Mouse (Mus musculus) A20 (cell line): ENCODE data around the gene Kansl1.

Experiments
- DNase-seq: peaks from one replicate; pipeline ENCODE4 v3.0.0-alpha.2; 2011; ENCODE audit warnings: low read depth, low spot score

Gene Kansl1

GRCm38 (mm10) chr11:104468751-104469268, at the start of gene Kansl1:
TSS of gene Kansl1 (minus strand) at chr11:104468861.
- peak; percentile 39 for DNase-seq

- DNase-seq: no peak
Observed at GRCm38 (mm10) chr11:104512436-104512835, 43.8 kb upstream of the Kansl1 start.

DNA sequence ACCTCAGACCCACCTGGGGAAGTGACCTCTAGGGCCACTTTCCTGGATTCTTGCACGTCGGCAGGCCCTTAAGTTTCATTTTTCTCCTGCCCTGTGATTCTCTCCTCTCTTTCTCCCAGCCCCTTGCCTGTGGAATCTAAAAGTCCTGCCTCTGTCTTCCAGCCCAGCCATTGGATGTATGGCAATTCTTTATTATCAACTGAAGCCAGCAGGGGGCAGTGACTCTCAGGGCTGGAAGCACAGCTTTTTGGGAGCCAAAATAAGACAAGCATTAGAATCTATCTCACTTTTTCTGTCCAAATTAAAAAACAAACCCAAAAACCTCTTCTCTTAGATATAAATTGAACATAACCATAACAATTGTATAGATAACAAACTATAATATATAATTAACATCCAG, 41.9 kb upstream of the Kansl1 start:
- DNase-seq: peak; percentile 40

DNA sequence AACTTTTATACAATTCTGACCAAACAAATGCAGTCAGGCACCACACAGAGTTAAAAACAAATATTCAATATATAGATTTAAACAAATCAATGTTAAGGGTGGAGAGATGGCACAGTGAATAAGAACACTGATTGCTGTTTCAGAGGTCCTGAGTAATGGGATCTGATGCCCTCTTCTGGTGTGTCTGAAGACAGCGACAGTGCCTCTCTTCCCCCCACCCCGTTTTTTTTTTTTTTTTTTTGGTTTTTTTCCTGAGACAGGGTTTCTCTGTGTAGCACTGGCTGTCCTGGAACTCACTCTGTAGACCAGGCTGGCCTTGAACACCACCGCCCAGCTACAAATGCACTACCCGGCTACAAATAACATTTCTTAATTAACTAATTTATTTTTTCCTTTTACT, 39.8 kb upstream of the Kansl1 start:
- no peak for DNase-seq

DNA sequence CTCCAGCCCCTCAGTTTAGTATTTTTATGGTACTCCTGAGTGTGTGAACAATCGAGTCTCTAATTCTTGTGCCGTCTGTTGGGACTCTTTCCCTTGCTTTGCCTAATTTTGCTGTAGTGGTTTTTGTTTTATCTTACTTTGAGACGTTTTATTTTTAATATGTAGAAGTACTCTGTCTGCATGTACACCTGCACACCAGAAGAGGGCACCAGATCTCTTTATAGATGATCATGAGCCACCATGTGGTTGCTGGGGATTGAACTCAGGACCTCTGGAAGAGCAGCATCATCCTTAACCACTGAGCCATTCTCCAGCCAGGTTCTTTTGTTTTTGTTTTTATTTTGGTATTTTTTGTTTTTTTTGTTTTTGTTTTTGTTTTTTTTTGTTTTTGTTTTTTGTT, 19.6 kb upstream of the Kansl1 start:
- peak; percentile 27 for DNase-seq

DNA sequence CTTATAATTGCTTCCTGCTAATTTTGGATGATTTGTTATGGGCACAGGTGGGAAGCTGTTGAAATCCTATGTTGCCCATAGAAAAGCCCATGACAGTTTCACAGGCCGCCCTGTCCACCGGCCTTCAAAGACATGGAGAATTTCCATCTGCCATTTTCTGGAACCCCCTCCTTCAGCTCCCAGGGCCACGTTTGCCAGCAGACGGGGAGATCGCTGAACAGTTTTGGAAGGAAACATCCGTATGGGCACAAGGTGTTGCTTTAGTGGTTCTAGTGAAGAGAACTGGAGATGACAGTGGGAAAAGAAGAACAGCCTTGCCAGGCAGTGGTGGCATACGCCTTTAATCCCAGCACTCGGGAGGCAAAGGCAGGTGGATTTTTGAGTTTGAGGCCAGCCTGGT, 13.3 kb upstream of the Kansl1 start:
- DNase-seq: no peak

GRCm38 (mm10) chr11:104479505-104479904, 10.8 kb upstream of the Kansl1 start:
- DNase-seq: no peak

GRCm38 (mm10) chr11:104469371-104469835, 742 bp upstream of the Kansl1 start:
- DNase-seq: peak; percentile 98

- DNase-seq: no peak
Observed at GRCm38 (mm10) chr11:104467698-104468097, 963 bp downstream of the Kansl1 start.

- DNase-seq: peak; percentile 74
Observed at GRCm38 (mm10) chr11:104461551-104461950, 7.1 kb downstream of the Kansl1 start.

GRCm38 (mm10) chr11:104459671-104460070, 9.0 kb downstream of the Kansl1 start:
- no peak for DNase-seq

- DNase-seq: peak; percentile 17
Observed at GRCm38 (mm10) chr11:104458507-104458906, 10.2 kb downstream of the Kansl1 start.

DNA sequence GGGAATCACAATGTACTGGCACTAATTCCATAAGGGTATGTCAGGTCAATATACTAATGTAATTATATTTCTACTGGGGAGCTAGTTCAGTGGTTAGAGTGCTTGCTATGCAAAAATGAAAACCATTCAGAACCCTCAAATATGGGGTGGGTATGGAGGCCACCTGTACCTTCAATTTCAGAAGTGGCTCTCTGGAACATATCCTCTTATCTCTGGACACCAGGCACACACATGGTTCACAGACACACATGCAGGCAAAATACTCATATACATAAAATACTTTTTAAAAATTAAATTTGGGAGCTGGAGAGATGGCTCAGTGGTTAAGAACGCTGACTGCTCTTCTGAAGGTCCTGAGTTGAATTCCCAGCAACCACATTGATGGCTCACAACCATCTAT, 16.0 kb downstream of the Kansl1 start:
- no peak for DNase-seq

DNA sequence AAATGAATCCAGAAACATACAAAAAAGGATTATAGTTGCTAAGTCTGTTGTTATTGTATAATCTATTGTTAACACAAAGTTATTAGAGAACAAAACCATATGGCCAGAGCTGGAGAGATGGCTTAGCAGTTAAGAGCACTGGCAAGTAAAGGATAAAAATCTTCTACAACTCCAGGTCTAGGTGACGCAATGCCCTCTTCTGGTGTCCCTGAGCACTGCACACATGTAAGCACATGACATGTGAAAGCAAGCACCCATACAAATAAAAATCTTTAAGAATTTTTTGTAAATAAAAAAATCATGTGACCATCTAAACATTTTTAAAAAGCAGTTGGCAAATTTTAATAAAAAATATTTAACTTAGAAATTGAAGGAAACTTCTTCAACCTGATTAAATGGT, 17.4 kb downstream of the Kansl1 start:
- peak; percentile 49 for DNase-seq

GRCm38 (mm10) chr11:104448499-104448898, 20.2 kb downstream of the Kansl1 start:
- peak; percentile 33 for DNase-seq

DNA sequence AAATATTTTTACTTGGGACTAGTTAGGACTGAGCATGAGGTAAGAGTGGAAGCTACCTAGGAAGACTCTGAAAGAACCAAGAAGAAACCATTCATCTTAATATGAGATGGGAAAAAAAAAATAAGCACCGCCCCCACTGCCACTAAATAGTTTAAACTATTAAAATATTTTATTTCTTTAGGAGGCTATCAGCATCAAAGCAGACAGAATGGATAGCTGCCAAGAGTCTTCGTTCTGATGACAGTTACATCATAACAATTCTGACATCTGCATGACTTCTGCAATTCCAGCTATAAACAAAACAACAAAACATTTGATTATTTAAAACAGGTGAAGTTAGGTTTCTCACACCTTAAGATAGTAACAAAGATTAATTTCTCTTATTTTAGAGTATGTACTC, 23.1 kb downstream of the Kansl1 start:
- DNase-seq: peak; percentile 19

- no peak for DNase-seq
Observed at GRCm38 (mm10) chr11:104445044-104445443, 23.6 kb downstream of the Kansl1 start.

DNA sequence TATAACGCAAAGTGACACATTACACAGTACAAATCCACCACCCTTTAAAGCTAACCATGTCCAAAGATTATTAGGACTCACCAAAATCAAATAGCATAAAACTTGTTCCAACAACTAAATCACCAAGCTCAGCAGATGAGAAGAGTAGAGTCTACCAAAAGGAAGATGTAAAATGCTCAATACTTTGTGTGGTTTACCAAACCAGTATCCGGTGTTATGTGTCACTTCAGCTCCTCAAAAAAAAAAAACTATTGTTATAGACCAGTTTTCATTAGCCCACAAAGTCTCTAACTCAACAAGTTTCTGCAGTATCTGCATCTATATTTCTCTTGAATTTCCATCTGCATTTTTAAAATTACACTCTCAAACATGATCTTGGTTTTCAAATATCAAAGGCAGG, 25.3 kb downstream of the Kansl1 start:
- no peak for DNase-seq

GRCm38 (mm10) chr11:104442333-104443136, 26.1 kb downstream of the Kansl1 start:
- peak; percentile 98 for DNase-seq

DNA sequence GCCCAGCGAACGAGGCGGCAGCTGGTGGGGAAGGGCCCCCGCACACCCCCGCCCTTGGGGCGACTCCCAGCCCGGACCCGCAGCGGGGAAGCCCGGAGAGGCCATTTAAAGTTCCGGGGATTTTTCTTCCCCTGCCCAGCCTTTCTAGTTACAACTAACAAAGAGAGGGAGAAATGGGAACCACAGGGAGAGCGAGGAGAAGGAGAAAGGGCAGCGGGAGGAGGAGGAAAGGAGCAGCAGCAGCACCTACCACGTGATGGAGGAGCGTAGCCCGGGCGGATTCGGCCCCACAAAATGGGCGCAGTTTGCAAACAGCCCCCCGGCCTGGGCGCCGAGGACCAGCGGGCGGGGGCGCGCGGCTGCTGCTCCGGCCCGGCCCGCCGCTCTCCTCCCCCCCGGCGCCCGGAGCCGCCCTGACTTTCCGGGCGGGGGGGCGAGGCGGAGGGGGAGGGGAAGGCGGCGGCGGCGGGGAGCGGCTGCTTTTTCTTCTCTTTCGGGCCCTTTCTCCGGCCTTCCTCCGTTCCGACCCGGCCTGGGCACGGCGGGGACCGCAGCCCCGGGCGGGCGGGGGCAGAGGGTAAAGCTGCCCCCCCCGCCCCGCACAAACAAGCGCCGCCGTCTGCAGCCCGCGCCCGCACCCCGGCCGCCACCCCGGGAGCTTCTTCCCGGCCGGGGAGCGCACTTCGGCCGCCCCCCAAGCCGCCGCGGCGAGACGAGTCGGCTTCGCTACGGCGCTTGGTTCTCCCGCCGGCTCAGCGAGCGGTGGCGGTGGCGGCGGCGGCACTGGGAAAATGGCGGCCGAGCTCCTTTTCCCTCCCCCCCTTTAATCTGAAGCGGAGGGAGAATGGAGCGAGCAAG, 27.0 kb downstream of the Kansl1 start:
- peak; percentile 76 for DNase-seq

GRCm38 (mm10) chr11:104440521-104441474, 27.9 kb downstream of the Kansl1 start:
- peak; percentile 53 for DNase-seq
